Mouse (Mus musculus) liver, adult 2 months (tissue): ENCODE measurements around the gene Tmed10.

Experiments used
- CTCF ChIP-seq: fragments of 200-500 bp; IDR thresholded peaks from 2 replicates; pipeline ENCODE4 v1.5.1; 2011; ENCODE audit warnings: low read depth, low read length, control low read depth
- POLR2A ChIP-seq: fragments of 200-500 bp; IDR thresholded peaks from 2 replicates; pipeline ENCODE4 v1.6.1; 2011; ENCODE audit warnings: low read length, control low read depth; ENCODE audit not compliant: insufficient read depth; ENCODE audit errors: extremely low read depth

DNA sequence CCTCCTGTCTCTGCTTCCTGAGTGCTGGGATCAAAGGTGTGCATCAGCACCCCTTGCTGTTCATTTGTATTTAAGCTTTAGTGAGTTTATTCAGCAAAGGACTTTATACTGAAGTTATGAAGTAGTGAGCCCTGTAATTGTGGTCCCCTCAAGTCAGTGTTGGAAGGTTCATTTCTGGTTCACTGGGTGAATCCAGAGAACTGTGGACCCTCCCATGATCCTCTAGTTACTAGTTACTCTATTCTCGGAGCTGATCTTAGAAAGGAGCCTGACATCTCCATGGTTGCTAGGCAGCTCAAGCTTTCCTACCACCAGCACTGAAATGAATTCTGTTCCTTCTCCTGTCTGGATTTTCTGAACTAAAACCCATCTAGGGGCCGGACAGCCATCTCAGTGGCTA lies 79.1 kb downstream of the Tmed10 start:
- TF ChIP-seq POLR2A (no peak), CTCF (no peak)
